Mouse (Mus musculus): ENCODE data around the gene Auts2. TPM values are rescaled to one million over a fixed set of nuclear protein-coding genes. Genes with fewer than 3 reads are reported as not detected.

Gene Auts2
- polyA plus RNA-seq, 1 experiment from 2014 or later: 57.8 TPM

GRCm38 (mm10) chr5:131548932-131549563, 994.1 kb downstream of the Auts2 start:
- 11% methylated on average over 17 of the region's 17 CpGs for WGBS
- H3K27me3 ChIP-seq (ENCODE audit: low read depth, poor library complexity, severe bottlenecking): peaks cover 5% of the 10 kb centered on the region; the same call in 1 of the 2 replicates
- H3K27ac ChIP-seq: peak overlapping the region; percentile 68
- H3K36me3 ChIP-seq: no peaks in the 10 kb centered on the region
- H3K9me3 ChIP-seq (replicated peaks): no peaks in the 10 kb centered on the region
- H3K4me1 ChIP-seq: peaks cover 54% of the 10 kb centered on the region
- peak; percentile 68 for DNase-seq (ENCODE audit: low spot score)
- no peak overlapping the region for H3K4me3 ChIP-seq

DNA sequence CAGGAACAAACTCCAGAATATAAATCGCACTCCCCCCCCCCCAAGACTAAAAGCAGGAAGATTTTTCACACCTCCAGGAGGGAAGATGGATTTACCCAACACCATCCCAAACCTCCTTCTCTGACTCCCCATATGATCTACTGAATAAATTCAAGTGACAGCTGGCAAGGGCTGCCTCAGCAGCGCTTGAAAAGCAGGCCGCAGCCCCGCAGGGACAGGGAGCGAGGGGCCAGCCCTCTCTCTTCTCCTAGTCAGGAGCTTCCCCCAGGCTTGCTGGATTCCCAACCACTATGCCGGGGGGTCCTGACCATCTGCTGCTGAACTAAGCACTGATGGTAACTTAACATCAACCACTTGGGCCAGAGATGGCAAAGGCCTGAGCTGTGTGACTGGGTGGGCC, 995.2 kb downstream of the Auts2 start:
- H3K4me1 ChIP-seq: peaks cover 54% of the 10 kb centered on the region
- no peak overlapping the region for H3K4me3 ChIP-seq
- no peak overlapping the region for H3K27ac ChIP-seq
- DNase-seq (ENCODE audit: low spot score): peak; percentile 35
- no peaks in the 10 kb centered on the region for H3K36me3 ChIP-seq
- H3K9me3 ChIP-seq (replicated peaks): no peaks in the 10 kb centered on the region
- 52% methylated on average over 6 of the region's 6 CpGs for WGBS
- H3K27me3 ChIP-seq (ENCODE audit: low read depth, poor library complexity, severe bottlenecking): peaks cover 5% of the 10 kb centered on the region; the same call in 1 of the 2 replicates

DNA sequence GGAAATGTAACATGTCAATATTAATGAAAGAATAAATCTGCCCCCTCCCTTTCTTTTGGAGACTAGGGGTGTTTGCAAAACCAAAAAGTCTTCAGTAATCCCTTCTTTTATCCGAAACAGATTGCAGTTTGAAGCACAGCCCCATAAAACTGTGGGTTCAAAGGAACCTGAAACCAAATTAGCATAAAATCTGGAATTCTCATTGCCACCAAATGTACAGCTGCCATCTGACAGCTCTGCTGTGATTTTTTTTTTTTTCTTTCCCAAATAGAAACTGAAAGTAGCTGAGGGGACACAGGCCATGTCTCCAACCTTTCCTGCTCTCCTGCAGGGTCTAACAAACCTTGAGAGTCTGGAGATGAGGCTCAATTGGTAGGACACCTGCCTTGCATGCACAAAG, 996.7 kb downstream of the Auts2 start:
- DNase-seq (ENCODE audit: low spot score): no peak
- Histone ChIP-seq H3K9me3 (replicated peaks) (no peaks in the 10 kb centered on the region), H3K4me1 (peaks cover 45% of the 10 kb centered on the region), H3K4me3 (no peak overlapping the region), H3K36me3 (no peaks in the 10 kb centered on the region), H3K27ac (no peak overlapping the region), H3K27me3 (ENCODE audit: low read depth, poor library complexity, severe bottlenecking) (peaks cover 6% of the 10 kb centered on the region; the same call in 1 of the 2 replicates)
- WGBS: 46% methylated on average over 1 of the region's 1 CpGs

DNA sequence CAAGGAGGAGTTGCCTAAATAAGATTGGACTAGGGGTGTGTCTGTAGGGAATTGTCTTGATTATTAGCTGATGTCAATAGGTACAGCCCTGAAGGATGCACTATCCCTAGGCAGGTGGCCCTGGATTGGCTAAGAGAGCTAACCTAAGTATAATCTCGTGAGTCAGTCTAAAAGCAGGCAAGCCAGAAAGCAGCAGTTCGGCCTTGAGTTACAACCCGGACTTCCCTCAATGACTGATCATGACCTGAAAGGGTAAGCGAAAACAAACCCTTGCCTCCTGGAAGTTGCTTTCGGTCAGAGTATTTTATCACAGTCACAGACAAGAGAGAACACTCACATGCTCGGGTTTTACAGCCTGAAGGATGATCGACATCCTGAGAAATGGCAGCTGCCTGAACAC, 998.8 kb downstream of the Auts2 start:
- 73% methylated on average over 7 of the region's 7 CpGs for WGBS
- no peaks in the 10 kb centered on the region for H3K36me3 ChIP-seq

DNA sequence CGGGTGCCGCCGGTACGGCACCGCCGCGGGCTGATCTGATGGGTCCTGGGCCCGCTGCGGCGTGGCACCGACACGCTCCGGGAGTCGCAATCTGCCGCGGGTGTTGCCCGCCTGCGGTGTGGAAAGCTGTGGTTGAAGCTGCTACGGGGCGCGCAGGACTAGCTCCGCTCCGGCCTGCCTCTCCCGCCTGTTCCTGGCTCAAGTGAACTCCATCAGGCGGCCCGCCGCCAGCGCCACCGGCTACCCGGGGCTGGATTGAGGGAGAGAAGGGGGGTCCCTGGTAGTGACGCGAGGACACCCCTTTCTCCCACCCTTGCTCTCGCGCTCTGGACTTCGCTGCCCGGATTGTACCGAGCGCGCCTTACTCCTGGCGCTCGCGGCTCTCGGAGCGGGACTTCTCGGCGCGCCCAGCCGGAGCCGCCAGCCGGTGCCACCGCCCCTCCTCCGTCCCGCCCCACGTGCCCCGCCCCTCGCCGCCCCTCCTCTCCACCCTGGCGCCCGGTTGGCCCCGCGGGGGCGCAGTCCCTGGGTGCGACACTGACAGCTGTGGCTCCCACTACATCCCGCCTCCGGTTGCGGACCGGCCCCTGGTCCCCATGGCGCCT, 1004.7 kb downstream of the Auts2 start:
- under 1% methylated on average over 63 of the region's 68 CpGs for WGBS
- H3K27me3 ChIP-seq (ENCODE audit: low read depth, poor library complexity, severe bottlenecking): peaks cover 16% of the 10 kb centered on the region; the same call in 1 of the 2 replicates
- DNase-seq (ENCODE audit: low spot score): peak; percentile 90

More for the DNA sequence above, 998.8 kb downstream of the Auts2 start:
- H3K4me1 ChIP-seq: peaks cover 40% of the 10 kb centered on the region
- DNase-seq (ENCODE audit: low spot score): no peak
- H3K27me3 ChIP-seq (ENCODE audit: low read depth, poor library complexity, severe bottlenecking): peaks cover 13% of the 10 kb centered on the region; the same call in 1 of the 2 replicates
- H3K27ac ChIP-seq: no peak overlapping the region
- H3K4me3 ChIP-seq: no peak overlapping the region
- H3K9me3 ChIP-seq (replicated peaks): no peaks in the 10 kb centered on the region

GRCm38 (mm10) chr5:131537831-131538310, 1005.3 kb downstream of the Auts2 start:
- peak overlapping the region; percentile 91 for H3K4me3 ChIP-seq
- peaks cover 16% of the 10 kb centered on the region; the same call in 1 of the 2 replicates for H3K27me3 ChIP-seq (ENCODE audit: low read depth, poor library complexity, severe bottlenecking)
- DNase-seq (ENCODE audit: low spot score): peak; percentile 85
- H3K27ac ChIP-seq: peak overlapping the region; percentile 100
- peaks cover 47% of the 10 kb centered on the region for H3K4me1 ChIP-seq
- H3K36me3 ChIP-seq: peaks cover 8% of the 10 kb centered on the region
- H3K9me3 ChIP-seq (replicated peaks): no peaks in the 10 kb centered on the region
- under 1% methylated on average over 45 of the region's 48 CpGs for WGBS

More for the DNA sequence above, 1004.7 kb downstream of the Auts2 start:
- Histone ChIP-seq H3K36me3 (peaks cover 3% of the 10 kb centered on the region), H3K4me1 (peaks cover 42% of the 10 kb centered on the region), H3K9me3 (replicated peaks) (no peaks in the 10 kb centered on the region), H3K27ac (peak overlapping the region; percentile 100), H3K4me3 (peak overlapping the region; percentile 91)

DNA sequence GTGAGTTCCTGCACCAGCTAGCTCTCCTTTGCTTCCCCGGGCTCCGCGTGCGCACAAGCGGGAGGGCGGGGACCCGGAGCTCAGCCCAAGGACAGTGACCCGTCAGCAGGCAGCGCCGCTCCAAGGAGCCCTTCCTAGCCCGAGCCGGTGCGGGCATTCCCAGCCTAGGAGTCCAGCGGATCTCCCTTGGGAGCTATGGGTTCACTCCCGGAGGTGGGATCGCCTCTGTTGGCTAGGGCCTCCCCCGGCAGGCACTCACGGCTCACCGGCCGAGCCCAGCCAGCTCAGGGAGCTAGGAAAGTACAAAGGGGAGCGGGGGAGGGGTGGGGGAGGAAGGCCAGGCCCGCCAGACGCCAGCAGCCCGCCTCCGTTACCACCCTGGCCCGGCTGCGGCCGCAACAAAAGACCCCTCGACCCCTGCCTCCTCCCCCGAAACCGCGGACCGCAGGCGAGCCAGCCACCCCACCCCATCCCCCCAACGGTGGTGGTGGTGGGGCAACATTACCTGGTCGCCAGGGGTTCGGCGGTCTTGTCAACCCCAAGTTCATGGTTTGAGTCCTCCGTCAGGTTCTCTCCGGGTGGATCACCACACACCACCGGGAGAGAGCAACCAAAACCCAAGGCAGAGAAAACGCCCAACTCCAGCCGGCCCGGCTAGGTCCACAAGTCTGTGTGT, 1005.9 kb downstream of the Auts2 start:
- Histone ChIP-seq H3K4me1 (peaks cover 53% of the 10 kb centered on the region), H3K27me3 (ENCODE audit: low read depth, poor library complexity, severe bottlenecking) (peaks cover 12% of the 10 kb centered on the region; the same call in 1 of the 2 replicates), H3K27ac (peak overlapping the region; percentile 100), H3K36me3 (peaks cover 14% of the 10 kb centered on the region), H3K4me3 (peak overlapping the region; percentile 91), H3K9me3 (replicated peaks) (no peaks in the 10 kb centered on the region)
- peak; percentile 89 for DNase-seq (ENCODE audit: low spot score)
- under 1% methylated on average over 43 of the region's 44 CpGs for WGBS

- Histone ChIP-seq H3K27ac (peak overlapping the region; percentile 100; the same call in 1 of the 2 replicates), H3K4me1 (peaks cover 69% of the 10 kb centered on the region), H3K27me3 (ENCODE audit: low read depth, poor library complexity, severe bottlenecking) (peaks cover 12% of the 10 kb centered on the region; the same call in 1 of the 2 replicates), H3K4me3 (peak overlapping the region; percentile 91), H3K9me3 (replicated peaks) (no peaks in the 10 kb centered on the region), H3K36me3 (peaks cover 29% of the 10 kb centered on the region)
- WGBS: 34% methylated on average over 6 of the region's 6 CpGs
- DNase-seq (ENCODE audit: low spot score): no peak
These were observed 1007.4 kb downstream of the Auts2 start for GRCm38 (mm10) chr5:131535752-131536151.

- Histone ChIP-seq H3K27ac (no peak overlapping the region), H3K4me3 (no peak overlapping the region), H3K27me3 (ENCODE audit: low read depth, poor library complexity, severe bottlenecking) (no peaks in the 10 kb centered on the region), H3K9me3 (replicated peaks) (no peaks in the 10 kb centered on the region), H3K36me3 (peaks cover 48% of the 10 kb centered on the region), H3K4me1 (peaks cover 76% of the 10 kb centered on the region)
- peak; percentile 62 for DNase-seq (ENCODE audit: low spot score)
- WGBS: 52% methylated on average over 3 of the region's 3 CpGs
These were observed 1009.3 kb downstream of the Auts2 start for GRCm38 (mm10) chr5:131533815-131534214.

DNA sequence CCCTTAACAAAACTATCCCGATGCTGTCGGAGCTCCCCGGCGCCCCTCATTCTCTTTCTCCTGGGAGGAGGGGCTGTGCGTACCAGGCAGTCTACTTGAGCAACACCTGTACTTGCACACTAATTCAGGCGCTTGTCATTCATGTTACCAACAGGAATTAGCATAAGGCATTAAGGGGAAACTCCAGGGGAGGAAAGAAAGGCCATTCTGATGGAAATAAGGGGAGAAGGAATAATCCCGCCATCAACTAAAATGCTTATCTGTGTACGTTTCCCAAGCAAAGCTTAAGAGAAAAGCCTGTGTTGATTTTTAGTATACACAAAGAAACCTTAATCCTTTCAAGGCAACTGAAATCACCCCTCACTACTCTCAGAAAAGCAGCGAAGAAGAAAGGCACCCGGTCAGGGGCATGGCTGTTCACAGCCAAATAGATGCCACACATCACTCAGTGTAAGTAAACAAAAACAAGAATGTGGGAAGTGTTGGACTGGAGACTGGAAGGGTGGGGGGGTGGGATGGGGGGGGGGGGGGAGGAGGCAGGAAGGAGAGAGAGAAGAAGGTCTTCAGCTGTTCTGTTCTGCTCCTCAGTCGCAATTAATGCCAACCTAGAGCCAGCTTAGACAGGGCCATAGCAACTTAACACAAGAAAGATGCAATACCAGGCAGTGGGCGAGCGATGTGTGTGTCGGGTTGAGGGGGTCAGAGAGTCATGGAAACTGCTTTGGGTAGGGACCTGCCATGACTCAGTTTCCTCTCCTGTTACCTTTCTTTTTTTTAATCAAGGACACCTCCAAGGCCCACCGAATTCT, 1011.2 kb downstream of the Auts2 start:
- Histone ChIP-seq H3K9me3 (replicated peaks) (no peaks in the 10 kb centered on the region), H3K27ac (no peak overlapping the region), H3K4me3 (no peak overlapping the region), H3K27me3 (ENCODE audit: low read depth, poor library complexity, severe bottlenecking) (no peaks in the 10 kb centered on the region), H3K4me1 (peaks cover 84% of the 10 kb centered on the region), H3K36me3 (peaks cover 59% of the 10 kb centered on the region)
- WGBS: 60% methylated on average over 15 of the region's 15 CpGs
- no peak for DNase-seq (ENCODE audit: low spot score)

DNA sequence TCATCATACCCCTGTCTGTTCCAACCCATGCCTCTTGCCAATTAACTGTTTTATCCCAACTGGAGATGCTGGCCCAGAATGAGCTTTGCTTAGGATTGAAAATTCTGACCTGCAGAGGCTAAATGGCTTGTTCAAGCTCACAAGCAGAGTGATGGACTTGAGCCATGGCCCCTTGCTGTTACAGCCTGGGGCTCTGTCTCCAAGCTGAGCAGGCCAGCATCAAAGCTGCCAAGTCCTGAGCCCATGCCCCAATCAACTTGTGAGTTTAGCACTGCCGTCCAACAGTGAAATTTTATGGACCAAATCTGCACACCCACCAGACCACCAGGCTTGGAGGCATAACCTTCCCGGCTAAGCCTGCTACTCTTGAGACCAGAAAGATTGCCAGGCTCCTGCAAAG, 1012.3 kb downstream of the Auts2 start:
- no peaks in the 10 kb centered on the region for H3K27me3 ChIP-seq (ENCODE audit: low read depth, poor library complexity, severe bottlenecking)
- H3K4me1 ChIP-seq: peaks cover 88% of the 10 kb centered on the region
- WGBS: 51% methylated on average over 2 of the region's 2 CpGs
- no peak overlapping the region for H3K27ac ChIP-seq
- DNase-seq (ENCODE audit: low spot score): no peak
- H3K4me3 ChIP-seq: no peak overlapping the region
- no peaks in the 10 kb centered on the region for H3K9me3 ChIP-seq (replicated peaks)
- H3K36me3 ChIP-seq: peaks cover 59% of the 10 kb centered on the region

DNA sequence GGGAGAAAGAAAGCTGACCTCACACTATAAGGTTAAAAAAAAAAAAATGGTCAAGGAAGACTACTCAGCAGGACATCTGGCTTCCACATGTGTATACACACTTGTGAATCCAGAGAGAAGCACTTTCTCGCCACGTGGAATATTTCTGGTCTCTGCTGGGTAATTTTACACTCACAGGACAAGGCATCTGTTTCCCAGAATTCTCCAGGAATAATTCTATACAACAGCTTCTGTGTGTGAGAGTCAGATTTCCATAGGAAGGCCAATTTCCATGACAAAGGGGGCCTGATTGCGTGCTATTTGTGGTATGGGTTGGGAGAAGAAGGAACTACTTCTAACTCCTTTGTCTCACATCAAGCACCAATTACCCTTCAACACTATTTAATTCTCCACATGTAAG, 1016.5 kb downstream of the Auts2 start:
- 27% methylated on average over 3 of the region's 3 CpGs for WGBS
- Histone ChIP-seq H3K4me1 (peaks cover 83% of the 10 kb centered on the region), H3K9me3 (replicated peaks) (no peaks in the 10 kb centered on the region), H3K4me3 (no peak overlapping the region), H3K27me3 (ENCODE audit: low read depth, poor library complexity, severe bottlenecking) (no peaks in the 10 kb centered on the region), H3K36me3 (peaks cover 50% of the 10 kb centered on the region), H3K27ac (peak overlapping the region; percentile 54)
- no peak for DNase-seq (ENCODE audit: low spot score)
